Mouse (Mus musculus) adrenal gland, adult (tissue): ENCODE measurements around the gene C3ar1.

Experiments
- DNase-seq, 2 experiments: peaks; one replicate each; pipeline ENCODE4 v3.0.0; 2022 to 2023; ENCODE audit warnings: low spot score in 1 of 2; ENCODE audit not compliant: inconsistent age in 2 of 2

Gene C3ar1

DNA sequence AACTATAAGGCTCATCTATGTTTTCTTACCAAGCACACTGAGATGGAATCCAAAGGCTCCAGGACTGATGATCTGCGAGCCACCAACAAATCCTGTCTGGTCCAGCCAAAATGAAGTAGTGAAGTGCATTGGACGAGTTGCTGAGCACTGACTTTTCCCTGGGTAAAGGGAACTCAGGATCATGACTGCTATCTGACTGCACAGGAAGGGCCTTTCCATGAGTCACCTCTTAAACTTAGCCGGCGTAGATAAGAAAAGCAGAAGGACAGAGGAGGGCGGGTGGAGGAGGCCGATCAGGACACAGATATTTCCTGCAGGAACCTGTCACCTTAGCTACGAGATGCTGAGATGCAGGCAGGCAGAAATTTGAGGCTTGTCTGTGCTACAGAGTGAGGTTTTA is at the start of gene C3ar1:
C3ar1 (minus strand) TSS at position 207 of the 400 bp plus-strand sequence.
- peak; percentile 65 to 79 for DNase-seq

DNA sequence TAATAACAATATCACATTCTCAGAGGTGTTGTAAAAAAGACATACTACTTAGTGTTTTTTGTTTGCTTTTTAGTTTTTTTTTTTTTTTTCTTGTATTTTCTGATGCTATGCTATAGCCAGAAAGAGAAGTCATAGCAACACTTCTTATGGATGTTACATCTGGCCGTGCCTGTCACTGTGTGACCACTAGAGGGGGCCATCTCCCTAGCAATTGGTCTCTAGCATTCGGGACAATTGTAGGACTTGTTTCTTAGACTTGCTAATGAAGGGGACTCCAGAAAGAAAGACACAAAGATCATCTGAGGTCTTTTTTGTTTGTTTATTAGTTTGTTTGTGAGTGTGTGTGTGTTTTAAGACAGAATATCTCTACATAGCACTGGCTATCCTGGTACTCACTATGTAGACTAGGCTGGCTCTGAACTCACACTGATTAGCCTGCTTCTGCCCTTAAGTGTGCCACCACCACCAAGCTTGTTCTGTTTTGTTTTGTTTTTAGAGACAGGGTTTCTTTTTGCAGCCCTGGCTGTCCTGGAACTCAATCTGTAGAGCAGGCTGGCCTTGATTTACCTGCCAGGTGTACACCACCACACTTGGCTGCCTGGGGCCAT is 36.6 kb upstream of the C3ar1 start:
- DNase-seq = peak; percentile 47 to 83

DNA sequence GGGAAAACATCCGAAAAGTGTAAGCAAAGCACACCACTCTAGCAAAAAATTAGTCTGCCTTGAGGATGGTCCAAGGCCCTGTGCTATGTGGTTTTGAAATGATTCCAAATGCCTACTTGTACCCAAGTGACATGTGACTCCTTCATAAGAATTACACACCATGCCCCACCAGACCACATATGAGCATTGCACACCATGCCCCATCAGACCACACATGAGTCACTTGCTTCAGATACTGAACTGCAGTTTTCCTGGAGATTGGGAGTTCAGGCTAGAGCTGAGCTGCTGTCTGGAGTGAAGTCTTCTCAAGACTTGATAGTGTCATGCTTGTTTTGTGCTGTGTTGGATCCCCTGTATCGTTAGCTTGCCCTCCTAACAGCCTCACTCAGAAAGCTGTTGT is 33.6 kb upstream of the C3ar1 start:
- no peak for DNase-seq

DNA sequence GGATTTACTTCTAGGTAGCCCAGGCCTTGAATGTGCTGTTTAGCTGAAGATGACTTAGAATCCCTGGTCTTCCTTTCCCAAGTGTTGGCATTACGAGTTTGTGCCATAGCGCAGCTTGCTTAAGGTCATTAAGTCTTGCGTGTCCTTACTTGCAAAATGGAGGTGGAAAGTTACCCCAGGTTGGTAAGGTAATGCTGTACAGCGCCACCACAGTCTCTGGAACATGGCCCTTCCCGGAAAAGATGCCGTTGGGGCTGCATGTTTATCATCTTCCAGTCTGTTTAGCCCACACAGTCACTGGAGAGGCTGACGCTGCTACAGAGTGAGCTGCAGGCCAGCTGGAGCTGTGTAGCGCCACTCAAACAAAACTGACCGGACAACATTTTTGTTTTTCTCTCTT is 27.6 kb upstream of the C3ar1 start:
- DNase-seq = peak in 1 of 2 experiments; percentile 15

DNA sequence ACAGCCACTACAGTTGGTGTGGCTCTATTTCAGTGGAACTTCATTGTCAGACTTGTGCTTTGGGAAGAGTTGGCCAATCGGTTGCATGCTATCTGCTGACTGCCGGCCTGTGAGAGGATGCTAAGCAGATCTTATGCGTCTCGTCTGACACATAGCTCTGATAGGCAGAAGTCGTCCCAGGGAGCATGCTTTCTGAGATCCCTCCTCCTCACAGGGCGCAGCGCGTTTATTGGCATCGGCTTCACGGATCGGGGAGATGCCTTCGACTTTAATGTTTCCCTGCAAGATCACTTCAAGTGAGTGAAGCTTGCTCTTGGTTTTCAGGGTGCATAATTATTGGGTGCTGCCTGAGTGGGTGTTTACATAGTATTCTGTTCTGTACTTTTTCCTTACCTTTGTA is 25.3 kb upstream of the C3ar1 start:
- DNase-seq = no peak

DNA sequence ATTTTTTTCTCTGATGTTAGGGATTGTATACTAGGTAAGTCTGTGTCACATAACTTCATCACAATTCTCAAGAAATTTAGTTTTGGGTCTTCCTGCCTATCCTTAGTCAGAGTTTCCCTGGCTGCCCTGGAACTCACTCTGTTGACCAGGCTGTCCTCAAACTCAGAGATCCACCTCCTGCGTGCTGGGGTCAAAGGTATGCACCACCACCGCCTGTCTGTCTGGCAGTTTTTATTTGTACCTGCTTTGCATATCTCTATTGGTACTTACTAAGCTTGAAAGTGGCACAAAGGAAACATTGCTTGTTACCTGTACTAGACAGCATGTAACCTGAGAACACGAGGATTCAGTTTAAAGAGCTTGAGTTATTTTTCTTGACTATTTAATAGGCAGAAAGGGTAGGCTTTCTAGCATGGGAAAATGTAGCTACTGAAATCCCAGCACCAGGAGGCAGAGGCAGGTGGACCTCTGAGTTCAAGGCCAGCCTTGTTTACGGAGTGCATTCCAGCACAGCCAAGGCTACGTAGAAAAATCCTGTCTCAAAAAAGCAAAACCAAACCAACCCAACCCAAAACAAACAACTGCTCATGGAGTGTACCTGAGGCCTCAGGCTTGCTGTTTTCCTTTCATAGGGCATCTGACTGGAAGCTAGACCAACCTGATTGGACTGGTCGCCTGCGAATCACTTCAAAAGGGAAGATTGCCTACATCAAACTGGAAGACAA is 24.0 kb upstream of the C3ar1 start:
- DNase-seq = no peak

DNA sequence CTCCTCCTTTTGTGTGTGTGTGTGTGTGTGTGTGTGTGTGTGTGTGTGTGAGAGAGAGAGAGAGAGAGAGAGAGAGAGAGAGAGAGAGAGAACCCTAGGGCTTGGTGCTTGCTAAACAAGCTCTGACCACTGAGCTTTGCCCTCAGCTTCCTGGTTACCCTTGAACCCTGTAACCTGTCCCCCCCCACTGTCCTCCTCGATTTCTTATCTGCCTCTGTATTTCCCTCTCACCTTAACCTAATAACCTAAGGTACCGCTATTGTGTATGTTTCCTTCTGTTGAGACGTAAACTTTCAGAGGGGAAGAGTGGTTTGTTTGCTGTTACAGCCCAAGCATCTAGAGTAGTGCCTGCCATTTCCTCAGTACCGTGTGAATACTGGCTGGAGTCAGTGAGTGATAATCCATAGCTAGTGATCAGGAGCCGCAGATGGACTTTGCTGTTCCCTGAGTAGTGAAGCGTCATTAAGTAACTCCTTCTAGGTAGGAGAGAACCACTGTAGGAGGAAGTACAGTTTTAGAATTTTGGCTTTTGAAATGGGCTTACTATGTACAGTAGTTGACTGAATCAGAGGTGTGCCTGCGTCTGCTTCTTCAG is 23.3 kb upstream of the C3ar1 start:
- DNase-seq = no peak

- no peak for DNase-seq
Observed at GRCm38 (mm10) chr6:122874720-122875389, 18.9 kb upstream of the C3ar1 start.

DNA sequence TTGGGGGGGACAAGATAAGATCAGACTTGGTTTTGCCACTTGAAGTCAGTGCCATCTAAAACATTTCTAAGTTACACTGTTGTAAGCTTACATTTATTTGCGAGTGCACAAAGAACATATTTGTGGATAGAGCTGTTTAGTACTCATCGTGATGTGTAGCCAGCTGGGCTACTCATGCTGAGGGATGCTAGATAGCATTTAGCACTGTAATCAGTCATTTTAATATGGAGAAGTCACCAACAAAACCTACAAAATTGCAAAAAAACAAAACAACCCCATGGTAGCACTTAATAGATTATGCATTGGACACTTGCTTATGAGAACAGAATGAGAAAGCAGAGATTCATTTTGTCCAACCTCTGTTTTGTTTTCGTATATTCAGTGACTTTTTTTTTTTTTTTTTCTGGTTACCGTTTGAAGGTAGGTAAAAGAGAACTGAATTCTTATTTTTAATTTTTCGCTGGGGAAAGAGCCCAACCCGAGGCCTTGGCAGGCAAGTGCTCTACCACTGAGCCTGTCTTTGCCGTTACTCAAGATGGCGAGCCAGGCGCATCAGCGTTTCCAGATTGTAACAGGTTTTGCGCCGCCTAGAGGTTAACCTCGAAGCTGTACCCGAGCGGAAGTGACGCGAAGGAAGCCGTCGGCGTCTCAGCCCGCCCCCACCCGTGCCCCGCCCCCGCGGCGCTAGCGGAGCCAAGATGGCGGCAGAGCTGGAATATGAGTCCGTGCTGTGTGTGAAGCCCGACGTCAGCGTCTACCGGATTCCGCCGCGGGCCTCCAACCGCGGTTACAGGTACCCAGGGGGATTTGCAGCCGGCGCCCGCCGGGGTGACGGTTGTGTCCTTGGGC is 18.1 kb upstream of the C3ar1 start, which contains the start of gene Necap1:
Necap1 (plus strand) TSS at position 604 of the 849 bp plus-strand sequence.
- DNase-seq = peak; percentile 96 to 99

- peak in 1 of 2 experiments; percentile 41 for DNase-seq
Observed at GRCm38 (mm10) chr6:122872800-122873199, 16.8 kb upstream of the C3ar1 start.

DNA sequence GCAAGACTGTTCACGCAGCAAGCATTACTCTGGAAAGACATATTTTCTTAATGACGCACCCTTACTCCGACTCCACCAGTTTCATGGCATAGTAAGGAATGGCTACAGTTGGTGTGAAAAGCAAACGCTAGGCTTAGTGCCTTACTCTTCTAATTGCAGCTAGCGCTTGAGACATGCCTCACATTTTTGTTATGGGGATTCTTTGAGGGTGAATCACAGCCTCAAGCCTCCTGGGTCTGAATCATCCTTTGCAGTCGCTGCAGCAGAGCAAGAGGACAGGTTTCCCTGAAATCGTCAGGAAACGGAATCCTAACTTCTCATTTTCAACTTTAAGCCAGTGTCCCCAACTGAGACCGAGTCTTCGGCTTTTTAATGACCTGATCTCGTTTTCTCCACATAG is 13.9 kb upstream of the C3ar1 start:
- DNase-seq = peak; percentile 56 to 75

DNA sequence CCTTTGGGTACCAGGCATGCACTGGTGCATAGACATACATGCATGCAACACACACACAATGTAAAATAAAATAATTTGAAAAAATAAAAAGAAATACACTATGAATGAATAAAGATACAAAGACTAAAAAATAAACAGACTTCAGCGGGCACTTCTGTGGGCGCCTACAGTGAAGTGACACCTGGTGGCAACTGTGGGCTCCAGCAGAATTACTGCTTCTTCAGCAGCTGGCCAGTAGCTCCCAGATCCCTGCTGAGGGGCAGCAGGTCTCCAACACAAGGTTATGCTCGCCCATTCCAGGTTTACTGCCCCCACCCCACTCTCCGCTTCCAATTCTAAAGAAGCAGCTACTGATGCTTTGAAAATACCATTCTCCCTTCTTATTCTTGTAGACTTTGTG is 12.0 kb upstream of the C3ar1 start:
- DNase-seq = peak in 1 of 2 experiments; percentile 35

DNA sequence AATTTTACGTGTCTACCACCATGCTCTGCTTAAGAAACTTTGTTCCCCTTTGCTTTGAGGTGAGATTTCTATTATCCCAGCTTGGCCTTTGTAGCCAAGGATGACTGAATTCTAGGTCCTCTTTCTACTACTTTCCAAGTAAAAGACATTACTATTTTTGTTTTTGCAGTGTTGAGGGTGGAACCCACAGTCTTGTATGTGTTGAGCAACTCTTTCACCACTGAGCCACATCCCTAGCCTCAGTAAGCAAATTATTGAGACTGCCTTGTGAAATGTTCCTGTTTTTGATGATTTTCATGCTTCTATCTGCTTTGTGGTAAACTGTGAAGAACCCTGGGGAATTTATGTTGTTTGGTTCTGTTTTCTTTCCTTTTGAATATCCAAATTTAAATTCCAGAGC is 6.9 kb upstream of the C3ar1 start:
- DNase-seq = no peak

- DNase-seq = no peak
Observed at GRCm38 (mm10) chr6:122862434-122862833, 6.5 kb upstream of the C3ar1 start.

DNA sequence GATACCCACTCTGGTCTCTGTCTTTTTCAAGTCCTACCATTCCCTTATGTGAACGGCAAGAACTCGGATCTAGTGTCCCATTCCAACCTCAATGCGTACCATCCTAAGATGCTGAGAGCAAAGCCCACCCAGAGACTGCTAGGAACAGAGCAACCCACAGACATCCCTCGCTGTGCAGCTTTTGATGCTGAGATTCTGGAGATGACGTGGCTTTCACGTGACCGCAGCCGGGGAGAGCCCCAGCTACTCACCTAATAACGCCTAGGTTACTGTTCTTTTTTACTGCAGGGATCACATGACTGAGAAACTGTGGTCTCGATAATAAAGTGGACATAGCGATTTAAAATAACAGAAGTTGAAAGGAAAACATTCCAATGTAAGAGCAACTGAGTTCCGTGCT is 1.4 kb downstream of the C3ar1 start:
- DNase-seq = peak in 1 of 2 experiments; percentile 40

DNA sequence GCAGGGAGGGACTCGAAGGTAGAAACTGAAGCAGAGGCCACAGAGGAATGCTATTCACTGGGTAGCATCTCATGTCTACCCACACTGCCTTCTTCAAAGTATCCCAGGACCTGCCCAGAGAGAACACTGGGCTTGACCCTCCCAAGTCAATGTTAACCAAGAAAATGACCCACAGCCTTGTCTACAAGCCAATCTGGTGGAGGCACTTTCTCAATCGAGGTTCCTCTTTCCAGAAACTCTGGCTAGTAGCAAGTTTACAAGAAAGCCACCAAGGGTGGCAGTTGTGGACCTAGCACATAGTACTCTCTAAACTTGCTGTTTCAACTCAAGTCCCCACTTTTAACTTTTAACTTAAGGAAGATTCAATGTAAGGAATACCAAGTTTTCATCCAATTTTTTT is 3.3 kb downstream of the C3ar1 start:
- no peak for DNase-seq

DNA sequence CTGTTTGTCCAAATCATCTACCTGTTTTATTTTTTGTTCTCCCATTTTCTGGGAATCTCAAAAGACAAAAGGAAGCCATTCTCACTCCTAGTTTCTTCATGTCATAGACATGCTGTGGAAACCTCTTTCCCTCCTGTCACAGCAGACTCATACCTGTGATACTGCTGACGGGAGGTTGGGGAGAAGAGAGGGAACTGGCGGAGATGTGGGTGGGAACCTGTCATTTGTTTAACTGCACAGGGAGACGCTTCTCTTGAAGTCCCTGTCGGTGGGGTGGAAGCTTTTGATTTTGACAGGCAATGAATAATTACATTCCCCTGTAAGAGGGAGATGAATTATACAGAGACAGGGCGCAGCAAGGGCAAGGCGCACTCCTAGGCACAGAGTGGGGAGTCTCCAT is 12.2 kb downstream of the C3ar1 start:
- DNase-seq = no peak

DNA sequence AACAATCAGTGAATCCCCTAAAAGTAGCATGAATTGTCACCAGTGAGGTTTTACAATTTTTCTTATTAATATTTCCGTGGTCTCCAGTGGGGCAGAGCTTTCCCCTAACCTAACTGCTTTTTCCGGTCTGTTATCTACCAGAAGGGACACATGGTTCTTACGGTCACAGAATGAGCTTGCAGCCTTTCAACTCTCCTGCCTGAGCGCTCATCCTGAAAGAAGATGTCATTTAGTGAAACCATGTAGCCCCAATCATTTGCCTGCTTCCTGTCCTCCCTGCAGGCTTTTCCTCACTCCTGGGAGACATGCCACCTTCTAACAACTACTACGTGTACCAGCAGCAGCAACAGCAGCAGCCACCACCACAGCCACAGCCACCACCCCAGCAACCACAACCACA is 18.4 kb downstream of the C3ar1 start:
- DNase-seq = no peak

DNA sequence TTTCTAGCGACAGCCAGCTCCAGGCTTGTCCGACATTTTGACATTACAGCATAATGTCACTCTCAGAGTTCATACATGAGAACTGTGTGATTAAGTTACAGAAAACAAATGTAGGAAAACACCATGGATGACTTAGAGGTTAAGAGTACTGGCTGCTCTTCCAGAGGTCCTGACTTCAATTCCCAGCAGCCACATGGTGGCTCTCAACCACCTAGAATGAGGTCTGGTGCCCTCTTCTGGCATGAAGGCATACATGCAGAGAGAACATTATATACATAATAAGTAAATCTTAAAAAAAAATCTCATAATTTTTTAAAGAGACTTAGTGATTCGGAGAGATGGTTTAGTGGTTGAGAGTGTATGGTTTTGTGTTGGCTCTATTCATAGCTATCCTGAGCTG is 19.0 kb downstream of the C3ar1 start:
- DNase-seq = no peak

DNA sequence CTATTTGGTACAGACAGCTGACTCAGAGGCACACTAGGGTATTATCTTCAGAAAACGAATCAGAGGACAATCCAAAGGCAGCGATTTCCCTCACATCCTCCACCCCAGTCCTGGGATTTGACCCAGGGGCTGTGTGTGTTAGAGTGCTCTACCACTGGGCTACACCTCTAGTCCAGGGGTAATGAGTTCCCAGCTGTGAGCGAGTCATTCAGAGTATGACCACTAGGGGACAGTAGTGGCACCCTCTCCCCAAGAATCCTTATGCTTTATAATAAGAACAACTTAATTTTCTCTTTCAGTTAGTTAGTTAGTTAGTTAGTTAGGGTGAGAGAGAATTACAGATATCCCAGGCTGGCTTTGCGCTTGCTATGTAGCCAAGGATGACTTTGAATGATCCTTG is 21.6 kb downstream of the C3ar1 start:
- DNase-seq = peak in 1 of 2 experiments; percentile 83

GRCm38 (mm10) chr6:122832880-122833279 is 23.1 kb downstream of the C3ar1 start:
- no peak for DNase-seq
